Mouse (Mus musculus) limb, embryonic 10.5 days (tissue): Measurements from ENCODE around the gene Wipf1. TPM values are rescaled to one million over a fixed set of nuclear protein-coding genes. Genes with fewer than 3 reads are reported as not detected.

Source experiments
- DNase-seq: peaks from one replicate; pipeline ENCODE4 v3.0.0-alpha.2; 2017; ENCODE audit warnings: low spot score
- H3K27ac ChIP-seq: fragments of 300-500 bp; sonication (generic); 2 replicates; pipeline ENCODE4 v1.5.1; 2016; ENCODE audit warnings: mild to moderate bottlenecking
- H3K27me3 ChIP-seq: fragments of 300-500 bp; sonication (generic); 2 replicates; pipeline ENCODE4 v1.6.1; 2016; ENCODE audit warnings: low read depth, mild to moderate bottlenecking; ENCODE audit not compliant: poor library complexity, severe bottlenecking
- H3K36me3 ChIP-seq: fragments of 300-500 bp; sonication (generic); 2 replicates; pipeline ENCODE4 v1.6.1; 2016; ENCODE audit warnings: mild to moderate bottlenecking, moderate library complexity
- H3K4me1 ChIP-seq: fragments of 300-500 bp; sonication (generic); 2 replicates; pipeline ENCODE4 v1.6.1; 2016
- H3K4me3 ChIP-seq: fragments of 300-500 bp; sonication (generic); 2 replicates; pipeline ENCODE4 v1.5.1; 2016; ENCODE audit warnings: mild to moderate bottlenecking, moderate library complexity
- H3K9me3 ChIP-seq: fragments of 300-500 bp; sonication (generic); replicated peaks from 2 replicates; pipeline ENCODE4 v1.6.1; 2016; ENCODE audit warnings: mild to moderate bottlenecking
- WGBS: fragments of 180-500 bp; shearing (Covaris S2); methylation state at CpG from one replicate; pipeline ENCODE4 v1.1.7; 2016; 5-methylcytosine and 5-hydroxymethylcytosine counted together
- polyA plus RNA-seq: library from polyadenylated mRNA; unstranded; fragments of >200 nt; fragmentation: Nextera tagmentation; extraction: Ambion mirVana; gene quantifications from 2 replicates; pipeline ENCODE4 v1.2.1, GENCODE M21; 2016

Gene Wipf1
- polyA plus RNA-seq, 1 experiment from 2014 or later, result 14.2 TPM

GRCm38 (mm10) chr2:73397476-73397875 lies 132.1 kb downstream of the Wipf1 start:
- H3K4me3 ChIP-seq, result no peak overlapping the region
- H3K9me3 ChIP-seq, result no peaks in the 10 kb centered on the region
- WGBS, result 97% methylated on average over 2 of the region's 2 CpGs
- H3K27me3 ChIP-seq, result no peaks in the 10 kb centered on the region
- DNase-seq, result no peak
- peaks cover 16% of the 10 kb centered on the region for H3K4me1 ChIP-seq
- no peak overlapping the region for H3K27ac ChIP-seq
- H3K36me3 ChIP-seq, result no peaks in the 10 kb centered on the region

- no peak for DNase-seq
- WGBS, result 95% methylated on average over 3 of the region's 3 CpGs
- Histone ChIP-seq H3K9me3 (no peaks in the 10 kb centered on the region), H3K27me3 (no peaks in the 10 kb centered on the region), H3K36me3 (no peaks in the 10 kb centered on the region), H3K27ac (no peak overlapping the region), H3K4me1 (peaks cover 13% of the 10 kb centered on the region), H3K4me3 (no peak overlapping the region)
Measured at GRCm38 (mm10) chr2:73396828-73397325, 132.7 kb downstream of the Wipf1 start.

GRCm38 (mm10) chr2:73395516-73395915 lies 134.0 kb downstream of the Wipf1 start:
- Histone ChIP-seq H3K4me3 (no peak overlapping the region), H3K9me3 (no peaks in the 10 kb centered on the region), H3K4me1 (no peaks in the 10 kb centered on the region), H3K36me3 (no peaks in the 10 kb centered on the region), H3K27ac (no peak overlapping the region), H3K27me3 (no peaks in the 10 kb centered on the region)
- 85% methylated on average over 8 of the region's 8 CpGs for WGBS
- DNase-seq, result no peak

- no peaks in the 10 kb centered on the region for H3K9me3 ChIP-seq
- H3K36me3 ChIP-seq, result no peaks in the 10 kb centered on the region
- WGBS, result 88% methylated on average over 3 of the region's 3 CpGs
- H3K27ac ChIP-seq, result no peak overlapping the region
- no peaks in the 10 kb centered on the region for H3K27me3 ChIP-seq
- no peak for DNase-seq
- no peak overlapping the region for H3K4me3 ChIP-seq
- no peaks in the 10 kb centered on the region for H3K4me1 ChIP-seq
Measured at GRCm38 (mm10) chr2:73394476-73394875, 135.1 kb downstream of the Wipf1 start.

GRCm38 (mm10) chr2:73392772-73393171 lies 136.8 kb downstream of the Wipf1 start:
- no peak overlapping the region for H3K4me3 ChIP-seq
- H3K27ac ChIP-seq, result no peak overlapping the region
- no peaks in the 10 kb centered on the region for H3K36me3 ChIP-seq
- H3K4me1 ChIP-seq, result no peaks in the 10 kb centered on the region
- WGBS, result 88% methylated on average over 2 of the region's 2 CpGs
- no peaks in the 10 kb centered on the region for H3K27me3 ChIP-seq
- no peaks in the 10 kb centered on the region for H3K9me3 ChIP-seq
- peak; percentile 19 for DNase-seq

- Histone ChIP-seq H3K4me3 (no peak overlapping the region), H3K4me1 (peaks cover 9% of the 10 kb centered on the region), H3K27ac (no peak overlapping the region), H3K9me3 (no peaks in the 10 kb centered on the region), H3K36me3 (no peaks in the 10 kb centered on the region), H3K27me3 (peaks cover 6% of the 10 kb centered on the region; the same call in 1 of the 2 replicates)
- DNase-seq, result no peak
- 92% methylated on average over 3 of the region's 3 CpGs for WGBS
Measured at GRCm38 (mm10) chr2:73389951-73390350, 139.6 kb downstream of the Wipf1 start.

- no peak overlapping the region for H3K27ac ChIP-seq
- H3K27me3 ChIP-seq, result peaks cover 11% of the 10 kb centered on the region; the same call in 1 of the 2 replicates
- H3K4me1 ChIP-seq, result peaks cover 9% of the 10 kb centered on the region
- H3K4me3 ChIP-seq, result no peak overlapping the region
- H3K9me3 ChIP-seq, result no peaks in the 10 kb centered on the region
- H3K36me3 ChIP-seq, result no peaks in the 10 kb centered on the region
- DNase-seq, result peak; percentile 20
- WGBS, result 83% methylated on average over 1 of the region's 1 CpGs
Measured at GRCm38 (mm10) chr2:73387806-73388205, 141.7 kb downstream of the Wipf1 start.

GRCm38 (mm10) chr2:73386356-73387046 lies 143.0 kb downstream of the Wipf1 start, which contains the start of gene Gpr155:
Gene Gpr155 (minus strand): TSS chr2:73386572.
- no peaks in the 10 kb centered on the region for H3K36me3 ChIP-seq
- H3K27me3 ChIP-seq, result peaks cover 11% of the 10 kb centered on the region; the same call in 1 of the 2 replicates
- peaks cover 9% of the 10 kb centered on the region for H3K4me1 ChIP-seq
- H3K9me3 ChIP-seq, result no peaks in the 10 kb centered on the region
- WGBS, result under 1% methylated on average over 43 of the region's 44 CpGs
- peak within 1 kb of the TSS; percentile 79 for H3K27ac ChIP-seq
- peak within 1 kb of the TSS; percentile 68 for H3K4me3 ChIP-seq
- peak; percentile 99 for DNase-seq

- WGBS, result 2% methylated on average over 29 of the region's 29 CpGs
- Histone ChIP-seq H3K27me3 (peaks cover 11% of the 10 kb centered on the region; the same call in 1 of the 2 replicates), H3K36me3 (no peaks in the 10 kb centered on the region), H3K4me1 (peaks cover 9% of the 10 kb centered on the region), H3K4me3 (peak overlapping the region; percentile 68), H3K9me3 (no peaks in the 10 kb centered on the region), H3K27ac (peak overlapping the region; percentile 79)
- no peak for DNase-seq
Measured at GRCm38 (mm10) chr2:73385641-73386355, 143.7 kb downstream of the Wipf1 start.

- no peak for DNase-seq
- peaks cover 11% of the 10 kb centered on the region; the same call in 1 of the 2 replicates for H3K27me3 ChIP-seq
- WGBS, result 82% methylated on average over 4 of the region's 4 CpGs
- peak overlapping the region; percentile 68; the same call in 1 of the 2 replicates for H3K4me3 ChIP-seq
- no peaks in the 10 kb centered on the region for H3K9me3 ChIP-seq
- no peak overlapping the region for H3K27ac ChIP-seq
- peaks cover 9% of the 10 kb centered on the region for H3K4me1 ChIP-seq
- H3K36me3 ChIP-seq, result no peaks in the 10 kb centered on the region
Measured at GRCm38 (mm10) chr2:73385172-73385571, 144.4 kb downstream of the Wipf1 start.

- Histone ChIP-seq H3K27ac (no peak overlapping the region), H3K27me3 (peaks cover 7% of the 10 kb centered on the region; the same call in 1 of the 2 replicates), H3K36me3 (no peaks in the 10 kb centered on the region), H3K4me1 (peaks cover 8% of the 10 kb centered on the region; the same call in 1 of the 2 replicates), H3K9me3 (no peaks in the 10 kb centered on the region), H3K4me3 (no peak overlapping the region)
- peak; percentile 14 for DNase-seq
- WGBS, result 88% methylated on average over 9 of the region's 9 CpGs
Measured at GRCm38 (mm10) chr2:73380298-73380975, 149.1 kb downstream of the Wipf1 start.

GRCm38 (mm10) chr2:73379656-73380055 lies 149.9 kb downstream of the Wipf1 start:
- Histone ChIP-seq H3K27me3 (0 out of 2 replicates have a peak, but pooled peaks cover 5% of the 10 kb centered on the region), H3K36me3 (no peaks in the 10 kb centered on the region), H3K27ac (no peak overlapping the region), H3K4me1 (peaks cover 15% of the 10 kb centered on the region), H3K9me3 (no peaks in the 10 kb centered on the region), H3K4me3 (no peak overlapping the region)
- WGBS, result 85% methylated on average over 5 of the region's 5 CpGs
- DNase-seq, result no peak
